Mouse (Mus musculus) intestine, embryonic 16.5 days (tissue): ENCODE data around the gene Rictor. TPM values are rescaled to one million over a fixed set of nuclear protein-coding genes. Genes with fewer than 3 reads are reported as not detected.

ENCODE experiments used
- ATAC-seq: fragments of 200-750 bp; cut with Nextera tagmentation; 2 replicates; pipeline ENCODE4 v1.8.0; 2017; ENCODE audit warnings: moderate TSS enrichment, moderate library complexity
- H3K27ac ChIP-seq: fragments of 300-500 bp; sonication (generic); 2 replicates; pipeline ENCODE4 v1.5.1; 2014; ENCODE audit warnings: mild to moderate bottlenecking, low read length
- H3K27me3 ChIP-seq: fragments of 300-500 bp; sonication (generic); replicated peaks from 2 replicates; pipeline ENCODE4 v1.6.1; 2014; ENCODE audit warnings: low read length, control low read depth, mixed read lengths; ENCODE audit not compliant: control insufficient read depth, insufficient read depth
- H3K36me3 ChIP-seq: fragments of 300-500 bp; sonication (generic); 2 replicates; pipeline ENCODE4 v1.6.1; 2014; ENCODE audit warnings: low read length, control low read depth; ENCODE audit not compliant: control insufficient read depth, insufficient read depth
- H3K4me1 ChIP-seq: fragments of 300-500 bp; sonication (generic); 2 replicates; pipeline ENCODE4 v1.6.1; 2014; ENCODE audit warnings: low read length, control low read depth, mixed read lengths; ENCODE audit not compliant: control insufficient read depth, insufficient read depth
- H3K4me2 ChIP-seq: fragments of 300-500 bp; sonication (generic); 2 replicates; pipeline ENCODE4 v1.6.1; 2014; ENCODE audit warnings: low read depth, low read length, control low read depth
- H3K4me3 ChIP-seq: fragments of 300-500 bp; sonication (generic); 2 replicates; pipeline ENCODE4 v1.5.1; 2014; ENCODE audit warnings: mild to moderate bottlenecking, low read length
- H3K9ac ChIP-seq: fragments of 300-500 bp; sonication (generic); 2 replicates; pipeline ENCODE4 v1.6.1; 2014; ENCODE audit warnings: low read depth, low read length
- H3K9me3 ChIP-seq: fragments of 300-500 bp; sonication (generic); 2 replicates; pipeline ENCODE4 v1.6.1; 2016; ENCODE audit warnings: low read length, control low read depth; ENCODE audit not compliant: control insufficient read depth
- WGBS: fragments of 180-500 bp; shearing (Covaris S2); extraction: QIAGEN DNeasy Blood & Tissue Kit; methylation state at CpG from one replicate; pipeline ENCODE4 v1.1.7; 2014; 5-methylcytosine and 5-hydroxymethylcytosine counted together
- polyA plus RNA-seq: library from polyadenylated mRNA; unstranded; fragments of >200 nt; fragmentation: Nextera tagmentation; extraction: Ambion mirVana; gene quantifications from 2 replicates; pipeline ENCODE4 v1.2.1, GENCODE M21; 2015

Rictor gene
- polyA plus RNA-seq, 1 experiment from 2014 or later, result 32.8 TPM

- no peaks in the 10 kb centered on the region for H3K9me3 ChIP-seq
- H3K4me2 ChIP-seq, result peak overlapping the region; percentile 88
- under 1% methylated on average over 71 of the region's 89 CpGs for WGBS
- H3K36me3 ChIP-seq, result no peaks in the 10 kb centered on the region
- peak; percentile 74 for ATAC-seq
- H3K27me3 ChIP-seq, result 0 out of 2 replicates have a peak, but pooled peaks cover 2% of the 10 kb centered on the region
- H3K9ac ChIP-seq, result peak overlapping the region; percentile 95
- peaks cover 35% of the 10 kb centered on the region for H3K4me1 ChIP-seq
- H3K27ac ChIP-seq, result peak overlapping the region; percentile 94
- H3K4me3 ChIP-seq, result peak overlapping the region; percentile 96
Measured at GRCm38 (mm10) chr15:6708526-6709441, 605 bp downstream of the Rictor start.

GRCm38 (mm10) chr15:6709618-6710017 lies 1.4 kb downstream of the Rictor start:
- Histone ChIP-seq H3K36me3 (no peaks in the 10 kb centered on the region), H3K27me3 (0 out of 2 replicates have a peak, but pooled peaks cover 2% of the 10 kb centered on the region), H3K4me2 (peak overlapping the region; percentile 88), H3K9me3 (no peaks in the 10 kb centered on the region), H3K4me1 (peaks cover 40% of the 10 kb centered on the region), H3K4me3 (peak overlapping the region; percentile 96), H3K9ac (peak overlapping the region; percentile 95), H3K27ac (no peak overlapping the region)
- ATAC-seq, result no peak
- 22% methylated on average over 8 of the region's 8 CpGs for WGBS

GRCm38 (mm10) chr15:6710341-6710740 lies 2.2 kb downstream of the Rictor start:
- Histone ChIP-seq H3K27ac (no peak overlapping the region), H3K27me3 (0 out of 2 replicates have a peak, but pooled peaks cover 2% of the 10 kb centered on the region), H3K4me2 (no peak overlapping the region), H3K9ac (no peak overlapping the region), H3K4me3 (no peak overlapping the region), H3K4me1 (peaks cover 47% of the 10 kb centered on the region), H3K36me3 (no peaks in the 10 kb centered on the region), H3K9me3 (no peaks in the 10 kb centered on the region)
- 63% methylated on average over 7 of the region's 7 CpGs for WGBS
- no peak for ATAC-seq

- no peaks in the 10 kb centered on the region for H3K9me3 ChIP-seq
- 82% methylated on average over 7 of the region's 7 CpGs for WGBS
- H3K4me1 ChIP-seq, result peaks cover 47% of the 10 kb centered on the region
- H3K4me2 ChIP-seq, result no peak overlapping the region
- ATAC-seq, result no peak
- H3K27me3 ChIP-seq, result no peaks in the 10 kb centered on the region
- no peaks in the 10 kb centered on the region for H3K36me3 ChIP-seq
- no peak overlapping the region for H3K27ac ChIP-seq
- H3K4me3 ChIP-seq, result no peak overlapping the region
- H3K9ac ChIP-seq, result no peak overlapping the region
Measured at GRCm38 (mm10) chr15:6711226-6711625, 3.0 kb downstream of the Rictor start.

- WGBS, result 37% methylated on average over 7 of the region's 7 CpGs
- Histone ChIP-seq H3K4me2 (0 out of 2 replicates have a peak overlapping the region, but pooled peaks have one; percentile 9), H3K27me3 (no peaks in the 10 kb centered on the region), H3K4me1 (peaks cover 41% of the 10 kb centered on the region), H3K9me3 (peaks cover 4% of the 10 kb centered on the region; the same call in 1 of the 2 replicates), H3K4me3 (no peak overlapping the region), H3K27ac (no peak overlapping the region), H3K36me3 (no peaks in the 10 kb centered on the region), H3K9ac (no peak overlapping the region)
- peak; percentile 87 for ATAC-seq
Measured at GRCm38 (mm10) chr15:6714819-6715218, 6.6 kb downstream of the Rictor start.

GRCm38 (mm10) chr15:6715237-6715636 lies 7.1 kb downstream of the Rictor start:
- ATAC-seq, result peak; percentile 21
- peaks cover 36% of the 10 kb centered on the region for H3K4me1 ChIP-seq
- H3K9ac ChIP-seq, result no peak overlapping the region
- H3K36me3 ChIP-seq, result no peaks in the 10 kb centered on the region
- H3K9me3 ChIP-seq, result peaks cover 4% of the 10 kb centered on the region; the same call in 1 of the 2 replicates
- H3K4me3 ChIP-seq, result no peak overlapping the region
- H3K27me3 ChIP-seq, result no peaks in the 10 kb centered on the region
- no peak overlapping the region for H3K27ac ChIP-seq
- 70% methylated on average over 6 of the region's 6 CpGs for WGBS
- 0 out of 2 replicates have a peak overlapping the region, but pooled peaks have one; percentile 9 for H3K4me2 ChIP-seq

GRCm38 (mm10) chr15:6721385-6721784 lies 13.2 kb downstream of the Rictor start:
- peaks cover 4% of the 10 kb centered on the region; the same call in 1 of the 2 replicates for H3K9me3 ChIP-seq
- H3K27ac ChIP-seq, result no peak overlapping the region
- peaks cover 7% of the 10 kb centered on the region for H3K4me1 ChIP-seq
- no peak overlapping the region for H3K9ac ChIP-seq
- H3K36me3 ChIP-seq, result no peaks in the 10 kb centered on the region
- H3K27me3 ChIP-seq, result no peaks in the 10 kb centered on the region
- no peak overlapping the region for H3K4me2 ChIP-seq
- WGBS, result 77% methylated on average over 2 of the region's 2 CpGs
- no peak for ATAC-seq
- no peak overlapping the region for H3K4me3 ChIP-seq

GRCm38 (mm10) chr15:6721802-6722201 lies 13.6 kb downstream of the Rictor start:
- Histone ChIP-seq H3K4me1 (peaks cover 9% of the 10 kb centered on the region), H3K27me3 (no peaks in the 10 kb centered on the region), H3K27ac (no peak overlapping the region), H3K36me3 (no peaks in the 10 kb centered on the region), H3K4me2 (no peak overlapping the region), H3K9me3 (peaks cover 4% of the 10 kb centered on the region; the same call in 1 of the 2 replicates), H3K9ac (no peak overlapping the region), H3K4me3 (no peak overlapping the region)
- WGBS, result 85% methylated on average over 4 of the region's 4 CpGs
- ATAC-seq, result no peak

GRCm38 (mm10) chr15:6722405-6723176 lies 14.4 kb downstream of the Rictor start:
- H3K27me3 ChIP-seq, result no peaks in the 10 kb centered on the region
- no peak overlapping the region for H3K27ac ChIP-seq
- peaks cover 9% of the 10 kb centered on the region for H3K4me1 ChIP-seq
- no peaks in the 10 kb centered on the region for H3K36me3 ChIP-seq
- H3K9me3 ChIP-seq, result peaks cover 4% of the 10 kb centered on the region; the same call in 1 of the 2 replicates
- no peak overlapping the region for H3K4me3 ChIP-seq
- H3K4me2 ChIP-seq, result no peak overlapping the region
- WGBS, result 83% methylated on average over 11 of the region's 11 CpGs
- 0 out of 2 replicates have a peak, but pooled peaks have one; percentile 26 for ATAC-seq
- H3K9ac ChIP-seq, result no peak overlapping the region
